9 mouse cellular contexts compared by ENCODE assay signal in genomic region chr5:34169954-34170353, GRCm38 (mm10). TPM values are rescaled to one million over a fixed set of nuclear protein-coding genes. Genes with fewer than 3 reads are reported as not detected.
DNase-seq lines count a peak whose midpoint lies in the region; ATAC-seq and TF ChIP-seq lines count a peak whose summit lies in the region.
"Had no signal": no experiment of that assay in that cellular context is flagged by ENCODE, and none has a peak within 500 bp of the region (broad histone marks: within the 10 kb centered on the region; RNA-seq: fewer than 3 reads in every experiment).

No protein-coding gene starts in this region.

- no peak for DNase-seq in layer of hippocampus, adult 2 months (ENCODE audit: low spot score in 2 of 2)
- no peak for DNase-seq in layer of hippocampus, adult 11-12 months (ENCODE audit: low spot score)
- DNase-seq in hindbrain, postnatal 0 days (ENCODE audit: low spot score), result no peak
- DNase-seq in layer of hippocampus, postnatal 25 days (ENCODE audit: extremely low spot score in 1 of 2, low spot score in 1 of 2), result no peak
- no peak for DNase-seq in ovary, postnatal 10 days (ENCODE audit: low spot score)
- no peak for DNase-seq in testis, postnatal 14 days (ENCODE audit: low spot score)

- WGBS in embryonic facial prominence, embryonic 12.5 days, result 82% methylated on average over 3 of the region's 3 CpGs
- 83% methylated on average over 3 of the region's 3 CpGs for WGBS in hindbrain, postnatal 0 days
- 83% methylated on average over 3 of the region's 3 CpGs for WGBS in midbrain, embryonic 16.5 days

- no peak for ATAC-seq in embryonic facial prominence, embryonic 12.5 days (ENCODE audit: insufficient number of reproducible peaks, insufficient read depth, low FRiP score, low TSS enrichment)
- ATAC-seq in hindbrain, postnatal 0 days, result no peak
- no peak for ATAC-seq in midbrain, embryonic 16.5 days

- peak overlapping the region; percentile 60 for H3K4me2 ChIP-seq in embryonic facial prominence, embryonic 12.5 days (replicated peaks)
- H3K4me2 ChIP-seq in hindbrain, postnatal 0 days (ENCODE audit: low read depth, low read length), result peak overlapping the region; percentile 52
- peak overlapping the region; percentile 81 for H3K4me2 ChIP-seq in midbrain, embryonic 16.5 days (ENCODE audit: low read length)

- no peaks in the 10 kb centered on the region for H3K9me3 ChIP-seq in embryonic facial prominence, embryonic 12.5 days
- no peaks in the 10 kb centered on the region for H3K9me3 ChIP-seq in hindbrain, postnatal 0 days (ENCODE audit: low read length)
- H3K9me3 ChIP-seq in midbrain, embryonic 16.5 days (replicated peaks; ENCODE audit: control insufficient read depth, low read length, poor library complexity, severe bottlenecking), result no peaks in the 10 kb centered on the region

- peaks cover 11% of the 10 kb centered on the region; the same call in 1 of the 2 replicates for H3K4me1 ChIP-seq in embryonic facial prominence, embryonic 12.5 days
- H3K4me1 ChIP-seq in hindbrain, postnatal 0 days (ENCODE audit: insufficient read depth, low read length), result no peaks in the 10 kb centered on the region
- peaks cover 13% of the 10 kb centered on the region for H3K4me1 ChIP-seq in midbrain, embryonic 16.5 days (ENCODE audit: control insufficient read depth, insufficient read depth, low read length)

- H3K36me3 ChIP-seq in embryonic facial prominence, embryonic 12.5 days, result peaks cover 22% of the 10 kb centered on the region
- peaks cover 8% of the 10 kb centered on the region; the same call in 1 of the 2 replicates for H3K36me3 ChIP-seq in hindbrain, postnatal 0 days (ENCODE audit: insufficient read depth, low read length)
- H3K36me3 ChIP-seq in midbrain, embryonic 16.5 days (ENCODE audit: control insufficient read depth, insufficient read depth, low read length), result peaks cover 11% of the 10 kb centered on the region

- H3K27me3 ChIP-seq in embryonic facial prominence, embryonic 12.5 days, result no peaks in the 10 kb centered on the region
- no peaks in the 10 kb centered on the region for H3K27me3 ChIP-seq in hindbrain, postnatal 0 days (ENCODE audit: insufficient read depth, low read length)
- no peaks in the 10 kb centered on the region for H3K27me3 ChIP-seq in midbrain, embryonic 16.5 days (ENCODE audit: control insufficient read depth, insufficient read depth, low read depth, low read length)

- peak overlapping the region; percentile 90 for H3K27ac ChIP-seq in layer of hippocampus, adult 2 months
- peak overlapping the region; percentile 87 for H3K27ac ChIP-seq in embryonic facial prominence, embryonic 12.5 days
- peak overlapping the region; percentile 84 for H3K27ac ChIP-seq in hindbrain, postnatal 0 days
- peak overlapping the region; percentile 92 for H3K27ac ChIP-seq in midbrain, embryonic 16.5 days (ENCODE audit: low read length)

- peak overlapping the region; percentile 88 for H3K4me3 ChIP-seq in layer of hippocampus, adult 2 months
- H3K4me3 ChIP-seq in embryonic facial prominence, embryonic 12.5 days, result peak overlapping the region; percentile 74
- H3K4me3 ChIP-seq in hindbrain, postnatal 0 days (ENCODE audit: low read length), result peak overlapping the region; percentile 64
- H3K4me3 ChIP-seq in midbrain, embryonic 16.5 days (ENCODE audit: low read depth, low read length), result peak overlapping the region; percentile 57

- peak overlapping the region; percentile 40 for H3K9ac ChIP-seq in embryonic facial prominence, embryonic 12.5 days
- peak overlapping the region; percentile 44 for H3K9ac ChIP-seq in hindbrain, postnatal 0 days (replicated peaks; ENCODE audit: low read length)
- peak overlapping the region; percentile 68 for H3K9ac ChIP-seq in midbrain, embryonic 16.5 days (ENCODE audit: low read depth, low read length)

- no peak for TF ChIP-seq CTCF in layer of hippocampus, adult 2 months (conservative IDR thresholded peaks at IDR 0.05)
- TF ChIP-seq CTCF in hindbrain, postnatal 0 days (IDR thresholded peaks at IDR 0.05; ENCODE audit: low read depth), result no peak

RNA-seq across cellular contexts. Expression of gene Haus3, which starts 0.6 kb away (rescaled TPM):
- 1 to 10 TPM; 6.4 to 7.3 TPM for total RNA-seq in layer of hippocampus, adult 2 months (2021)
- polyA plus RNA-seq in embryonic facial prominence, embryonic 12.5 days (2016; fragmentation: Nextera tagmentation; extraction: Ambion mirVana), result 39.2 and 45.1 TPM in 2 replicates
- total RNA-seq in hindbrain, postnatal 0 days (2014; rRNA removed), result 4.1 and 4.2 TPM in 2 replicates
- 12.7 TPM in 2 replicates for polyA plus RNA-seq in hindbrain, postnatal 0 days (2015; fragmentation: Nextera tagmentation; extraction: Ambion mirVana)
- polyA plus RNA-seq in midbrain, embryonic 16.5 days (2015; fragmentation: Nextera tagmentation; extraction: Ambion mirVana), result 10.5 and 14.4 TPM in 2 replicates
- total RNA-seq in layer of hippocampus, postnatal 25 days (2021), result 1 to 10 TPM; 5.6 to 5.7 TPM

RNA-seq across cellular contexts. Expression of gene Poln, which starts 0.7 kb away (rescaled TPM):
- total RNA-seq in layer of hippocampus, adult 2 months (2021), result 1 to 10 TPM in 1 of 2 experiments, under 1 TPM in 1; 0.61 to 1.0 TPM
- polyA plus RNA-seq in embryonic facial prominence, embryonic 12.5 days (2016; fragmentation: Nextera tagmentation; extraction: Ambion mirVana), result 0.64 and 1.2 TPM in 2 replicates
- 0.16 TPM in 1 of 2 replicates, not detected in the other for total RNA-seq in hindbrain, postnatal 0 days (2014; rRNA removed)
- polyA plus RNA-seq in hindbrain, postnatal 0 days (2015; fragmentation: Nextera tagmentation; extraction: Ambion mirVana), result 0.68 and 0.69 TPM in 2 replicates
- 0.18 and 0.26 TPM in 2 replicates for polyA plus RNA-seq in midbrain, embryonic 16.5 days (2015; fragmentation: Nextera tagmentation; extraction: Ambion mirVana)
- 1 to 10 TPM in 1 of 2 experiments, under 1 TPM in 1; 0.63 to 1.0 TPM for total RNA-seq in layer of hippocampus, postnatal 25 days (2021)
- total RNA-seq: hematopoietic stem cell, adult 5-6 weeks had no signal

RNA-seq across cellular contexts. Expression of gene Mxd4, which starts 17.6 kb away (rescaled TPM):
- 10 to 100 TPM; 84.9 to 94.7 TPM for total RNA-seq in layer of hippocampus, adult 2 months (2021)
- 39.8 and 41.8 TPM in 2 replicates for polyA plus RNA-seq in embryonic facial prominence, embryonic 12.5 days (2016; fragmentation: Nextera tagmentation; extraction: Ambion mirVana)
- total RNA-seq in hindbrain, postnatal 0 days (2014; rRNA removed), result 73.3 and 99.1 TPM in 2 replicates
- 22.0 and 23.5 TPM in 2 replicates for polyA plus RNA-seq in hindbrain, postnatal 0 days (2015; fragmentation: Nextera tagmentation; extraction: Ambion mirVana)
- 32.0 and 33.9 TPM in 2 replicates for polyA plus RNA-seq in midbrain, embryonic 16.5 days (2015; fragmentation: Nextera tagmentation; extraction: Ambion mirVana)
- total RNA-seq in layer of hippocampus, postnatal 25 days (2021), result 10 to 100 TPM; 84.6 to 93.3 TPM
